Mouse (Mus musculus): Measurements from ENCODE around the gene Pomc. TPM values are rescaled to one million over a fixed set of nuclear protein-coding genes. Genes with fewer than 3 reads are reported as not detected.
"Not testable (repeated sequence)": the region's sequence is repeated elsewhere in the genome, so short reads cannot be mapped to it uniquely, and the experiment has no call there.

The Pomc gene
- polyA plus RNA-seq, 1 experiment from 2014 or later, result 4.3 TPM

DNA sequence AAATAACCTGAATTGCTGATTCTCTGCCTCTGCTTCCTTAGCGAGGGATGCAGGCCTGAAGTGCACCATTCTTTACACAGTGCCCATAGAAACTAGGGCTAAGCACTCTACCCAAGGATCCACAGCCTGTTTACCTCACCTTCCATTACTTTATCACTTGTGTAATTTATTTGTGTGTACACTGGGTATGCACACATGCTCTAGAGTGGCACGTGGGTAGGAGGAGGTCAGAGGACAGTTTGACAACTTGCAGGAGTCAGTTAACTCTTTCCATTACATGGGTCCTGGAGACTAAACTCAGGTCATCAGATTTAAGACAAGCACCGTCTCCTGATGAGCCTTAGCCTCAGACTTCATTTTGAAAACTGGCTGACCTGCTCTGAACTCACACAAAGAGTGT is 36.2 kb upstream of the Pomc start:
- no peak for ATAC-seq
- no peaks in the 10 kb centered on the region for H3K9me3 ChIP-seq (ENCODE audit: control insufficient read depth, low read length)
- 0 out of 2 replicates have a peak, but pooled peaks cover 3% of the 10 kb centered on the region for H3K4me1 ChIP-seq (replicated peaks; ENCODE audit: control insufficient read depth, insufficient read depth, low read length)
- WGBS, result 67% methylated on average over 3 of the region's 3 CpGs
- H3K36me3 ChIP-seq (ENCODE audit: control insufficient read depth, insufficient read depth), result peaks cover 2% of the 10 kb centered on the region; the same call in 1 of the 2 replicates
- no peaks in the 10 kb centered on the region for H3K27me3 ChIP-seq (replicated peaks; ENCODE audit: control insufficient read depth, insufficient read depth, low read length)
- H3K27ac ChIP-seq (ENCODE audit: low read length), result no peak overlapping the region
- H3K4me2 ChIP-seq (ENCODE audit: low read length), result no peak overlapping the region
- H3K9ac ChIP-seq (replicated peaks; ENCODE audit: low read depth, low read length), result no peak overlapping the region
- H3K4me3 ChIP-seq (replicated peaks; ENCODE audit: low read length), result no peak overlapping the region

DNA sequence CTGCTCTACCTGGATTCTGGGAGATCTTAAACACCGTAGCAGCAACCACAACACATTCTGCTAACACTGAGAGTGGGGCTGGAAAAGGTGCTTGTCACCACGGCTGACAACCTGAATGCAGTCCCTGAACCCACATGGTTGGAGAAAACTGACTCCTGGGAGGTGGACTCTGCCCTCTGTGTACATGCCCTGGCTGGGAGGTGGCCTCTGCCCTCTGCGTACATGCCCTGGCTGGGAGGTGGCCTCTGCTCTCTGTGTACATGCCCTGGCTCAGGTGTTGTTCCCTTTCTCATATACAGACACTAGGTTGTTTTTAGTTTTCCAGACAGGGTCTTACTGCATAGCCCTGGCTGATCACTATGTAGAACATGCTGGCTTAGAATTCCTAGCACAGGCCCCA is 35.3 kb upstream of the Pomc start:
- WGBS, result 80% methylated on average over 3 of the region's 3 CpGs
- H3K36me3 ChIP-seq (ENCODE audit: control insufficient read depth, insufficient read depth), result peaks cover 2% of the 10 kb centered on the region; the same call in 1 of the 2 replicates
- H3K4me3 ChIP-seq (replicated peaks; ENCODE audit: low read length), result no peak overlapping the region
- no peak for ATAC-seq
- no peak overlapping the region for H3K4me2 ChIP-seq (ENCODE audit: low read length)
- no peak overlapping the region for H3K27ac ChIP-seq (ENCODE audit: low read length)
- H3K9ac ChIP-seq (replicated peaks; ENCODE audit: low read depth, low read length), result no peak overlapping the region
- H3K9me3 ChIP-seq (ENCODE audit: control insufficient read depth, low read length), result no peaks in the 10 kb centered on the region
- no peaks in the 10 kb centered on the region for H3K27me3 ChIP-seq (replicated peaks; ENCODE audit: control insufficient read depth, insufficient read depth, low read length)
- 0 out of 2 replicates have a peak, but pooled peaks cover 3% of the 10 kb centered on the region for H3K4me1 ChIP-seq (replicated peaks; ENCODE audit: control insufficient read depth, insufficient read depth, low read length)

DNA sequence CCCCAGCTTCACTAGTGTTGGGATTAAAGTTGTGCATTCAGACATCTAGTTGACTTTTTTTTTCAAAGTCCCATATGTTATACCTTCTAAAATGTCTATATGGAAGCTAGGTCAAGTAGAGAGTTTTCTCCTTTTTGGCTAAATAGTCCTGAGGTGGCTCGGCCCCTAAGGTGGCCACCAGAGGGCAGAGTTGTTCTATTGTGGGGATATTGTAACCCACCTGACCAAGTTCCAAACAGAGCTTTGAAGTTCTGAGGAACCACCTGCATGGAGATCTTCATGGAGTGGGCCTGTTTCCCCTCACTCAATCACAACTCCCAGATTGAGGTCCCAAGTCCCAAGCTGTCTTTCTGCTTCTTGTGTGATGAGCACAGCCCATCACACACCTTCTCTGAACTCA is 28.6 kb upstream of the Pomc start:
- H3K4me3 ChIP-seq (replicated peaks; ENCODE audit: low read length), result no peak overlapping the region
- H3K4me2 ChIP-seq (ENCODE audit: low read length), result no peak overlapping the region
- no peaks in the 10 kb centered on the region for H3K27me3 ChIP-seq (replicated peaks; ENCODE audit: control insufficient read depth, insufficient read depth, low read length)
- 0 out of 2 replicates have a peak, but pooled peaks have one; percentile 20 for ATAC-seq
- whole genome bisulfite sequencing, result 0% methylated on average over 1 of the region's 1 CpGs
- no peaks in the 10 kb centered on the region for H3K36me3 ChIP-seq (ENCODE audit: control insufficient read depth, insufficient read depth)
- H3K9ac ChIP-seq (replicated peaks; ENCODE audit: low read depth, low read length), result no peak overlapping the region
- no peak overlapping the region for H3K27ac ChIP-seq (ENCODE audit: low read length)
- H3K4me1 ChIP-seq (replicated peaks; ENCODE audit: control insufficient read depth, insufficient read depth, low read length), result peaks cover 6% of the 10 kb centered on the region; the same call in 1 of the 2 replicates
- no peaks in the 10 kb centered on the region for H3K9me3 ChIP-seq (ENCODE audit: control insufficient read depth, low read length)

DNA sequence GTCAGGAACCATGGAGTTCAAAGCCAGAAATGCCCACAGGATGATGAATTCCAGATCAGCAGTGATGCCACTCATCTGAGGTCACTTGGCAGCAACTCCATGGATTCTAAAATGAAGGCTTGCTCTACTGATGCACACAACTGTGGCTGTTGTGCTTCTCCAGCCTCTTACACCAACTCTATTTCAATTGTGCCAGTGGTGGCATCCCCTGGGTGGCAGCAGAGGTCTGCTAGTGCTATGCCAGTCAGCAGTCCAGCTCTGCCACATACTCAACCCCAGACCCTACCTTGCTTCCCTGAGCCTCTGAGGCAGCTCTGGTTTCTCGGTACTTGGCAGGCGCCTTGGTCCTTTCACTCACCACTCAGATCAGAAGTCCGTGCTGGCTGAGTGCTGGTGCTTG is 25.9 kb upstream of the Pomc start:
- Histone ChIP-seq H3K9ac (replicated peaks; ENCODE audit: low read depth, low read length) (no peak overlapping the region), H3K27me3 (replicated peaks; ENCODE audit: control insufficient read depth, insufficient read depth, low read length) (no peaks in the 10 kb centered on the region), H3K27ac (ENCODE audit: low read length) (no peak overlapping the region), H3K9me3 (ENCODE audit: control insufficient read depth, low read length) (no peaks in the 10 kb centered on the region), H3K4me2 (ENCODE audit: low read length) (no peak overlapping the region), H3K4me1 (replicated peaks; ENCODE audit: control insufficient read depth, insufficient read depth, low read length) (peaks cover 2% of the 10 kb centered on the region; the same call in 1 of the 2 replicates), H3K36me3 (ENCODE audit: control insufficient read depth, insufficient read depth) (no peaks in the 10 kb centered on the region), H3K4me3 (replicated peaks; ENCODE audit: low read length) (no peak overlapping the region)
- no peak for ATAC-seq
- 70% methylated on average over 3 of the region's 3 CpGs for WGBS

DNA sequence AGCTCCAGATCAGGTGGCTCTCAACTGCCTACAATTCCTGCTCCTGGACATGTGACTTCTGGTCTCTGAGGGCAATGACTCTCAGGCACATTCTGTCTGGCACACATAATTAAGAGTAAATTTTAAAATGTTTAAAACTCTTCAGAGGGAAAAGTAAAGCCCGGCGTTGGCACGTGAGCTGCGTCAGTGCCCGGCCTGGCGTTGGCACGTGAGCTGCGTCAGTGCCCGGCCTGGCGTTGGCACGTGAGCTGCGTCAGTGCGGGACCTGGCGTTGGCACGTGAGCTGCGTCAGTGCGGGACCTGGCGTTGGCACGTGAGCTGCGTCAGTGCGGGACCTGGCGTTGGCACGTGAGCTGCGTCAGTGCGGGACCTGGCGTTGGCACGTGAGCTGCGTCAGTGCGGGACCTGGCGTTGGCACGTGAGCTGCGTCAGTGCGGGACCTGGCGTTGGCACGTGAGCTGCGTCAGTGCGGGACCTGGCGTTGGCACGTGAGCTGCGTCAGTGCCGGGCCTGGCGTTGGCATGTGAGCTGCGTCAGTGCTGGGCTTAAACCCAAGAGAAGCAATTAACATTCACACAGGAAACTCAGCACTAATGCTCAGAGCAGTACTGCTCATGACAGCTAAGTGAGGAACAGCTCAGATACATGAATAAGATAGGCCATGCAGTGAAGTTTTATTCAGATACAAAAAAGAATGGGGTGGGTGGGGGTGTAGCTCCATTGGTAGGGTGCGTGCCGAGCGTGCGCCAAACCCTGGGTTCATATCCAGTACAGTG is 24.5 kb upstream of the Pomc start:
- not testable (repeated sequence) for H3K36me3 ChIP-seq (ENCODE audit: control insufficient read depth, insufficient read depth); H3K4me1 ChIP-seq (replicated peaks; ENCODE audit: control insufficient read depth, insufficient read depth, low read length); H3K9ac ChIP-seq (replicated peaks; ENCODE audit: low read depth, low read length); H3K27ac ChIP-seq (ENCODE audit: low read length); H3K9me3 ChIP-seq (ENCODE audit: control insufficient read depth, low read length); H3K27me3 ChIP-seq (replicated peaks; ENCODE audit: control insufficient read depth, insufficient read depth, low read length); H3K4me3 ChIP-seq (replicated peaks; ENCODE audit: low read length)
- peak; percentile 87 for ATAC-seq
- WGBS, result 78% methylated on average over 32 of the region's 47 CpGs
- H3K4me2 ChIP-seq (ENCODE audit: low read length), result peak overlapping the region; percentile 21

DNA sequence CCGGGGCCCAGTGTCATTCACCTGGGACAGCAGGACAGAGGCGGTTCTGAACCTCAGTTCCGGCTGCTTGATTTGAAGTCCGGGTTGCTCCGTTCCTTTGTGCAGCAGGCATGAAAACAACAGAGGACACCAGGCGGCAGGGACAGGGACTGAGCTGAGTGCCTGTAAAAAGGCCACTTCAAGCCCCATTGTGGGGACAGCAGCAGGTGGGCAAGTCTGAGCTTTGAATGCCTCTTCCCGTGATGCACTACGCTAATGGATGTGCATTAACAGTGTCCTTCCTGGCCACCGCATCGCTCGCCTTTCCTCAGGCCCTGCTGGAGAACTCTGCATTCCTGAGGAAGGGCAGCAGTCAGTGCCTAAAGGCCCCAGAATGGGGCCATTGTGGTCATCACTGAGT is 12.7 kb upstream of the Pomc start:
- no peaks in the 10 kb centered on the region for H3K36me3 ChIP-seq (ENCODE audit: control insufficient read depth, insufficient read depth)
- no peaks in the 10 kb centered on the region for H3K27me3 ChIP-seq (replicated peaks; ENCODE audit: control insufficient read depth, insufficient read depth, low read length)
- no peak overlapping the region for H3K9ac ChIP-seq (replicated peaks; ENCODE audit: low read depth, low read length)
- H3K9me3 ChIP-seq (ENCODE audit: control insufficient read depth, low read length), result no peaks in the 10 kb centered on the region; the same call in 1 of the 2 replicates
- no peak overlapping the region for H3K27ac ChIP-seq (ENCODE audit: low read length)
- no peak overlapping the region for H3K4me2 ChIP-seq (ENCODE audit: low read length)
- ATAC-seq, result no peak
- H3K4me1 ChIP-seq (replicated peaks; ENCODE audit: control insufficient read depth, insufficient read depth, low read length), result no peaks in the 10 kb centered on the region
- WGBS, result 4% methylated on average over 11 of the region's 11 CpGs
- H3K4me3 ChIP-seq (replicated peaks; ENCODE audit: low read length), result no peak overlapping the region

DNA sequence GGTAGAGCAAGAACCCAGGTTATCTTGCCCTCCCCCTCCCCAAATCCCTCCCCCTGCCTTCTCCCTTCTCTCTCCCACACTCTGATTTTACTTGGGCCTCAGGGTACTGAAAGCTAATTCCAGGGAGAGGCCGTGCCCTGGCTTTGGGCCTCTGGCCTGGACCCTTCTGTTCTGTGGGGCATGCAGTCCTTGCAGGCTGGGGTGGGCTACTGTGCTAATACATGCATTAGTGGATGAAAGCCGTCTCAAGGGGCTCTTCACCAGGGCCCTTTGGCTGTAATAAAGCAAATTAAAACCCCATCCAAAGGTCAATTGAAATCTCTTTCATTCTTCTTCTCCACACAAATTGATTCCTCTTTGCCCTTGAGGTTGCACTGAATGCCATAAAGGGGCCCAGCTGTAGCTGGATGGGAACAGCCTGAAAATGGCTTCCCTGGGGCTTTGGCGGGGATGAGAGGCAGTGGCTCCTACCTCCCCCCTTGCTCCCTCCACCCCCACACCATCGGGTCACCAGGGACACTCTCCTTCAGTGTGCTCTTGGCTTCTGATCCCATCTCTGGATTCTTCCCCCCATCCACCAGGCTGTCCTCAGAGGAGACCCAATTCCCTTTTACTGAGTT is 10.2 kb upstream of the Pomc start:
- H3K4me1 ChIP-seq (replicated peaks; ENCODE audit: control insufficient read depth, insufficient read depth, low read length), result no peaks in the 10 kb centered on the region
- no peaks in the 10 kb centered on the region for H3K9me3 ChIP-seq (ENCODE audit: control insufficient read depth, low read length)
- 44% methylated on average over 4 of the region's 4 CpGs for WGBS
- H3K9ac ChIP-seq (replicated peaks; ENCODE audit: low read depth, low read length), result no peak overlapping the region
- ATAC-seq, result no peak
- H3K4me2 ChIP-seq (ENCODE audit: low read length), result no peak overlapping the region
- no peak overlapping the region for H3K27ac ChIP-seq (ENCODE audit: low read length)
- no peaks in the 10 kb centered on the region for H3K27me3 ChIP-seq (replicated peaks; ENCODE audit: control insufficient read depth, insufficient read depth, low read length)
- H3K36me3 ChIP-seq (ENCODE audit: control insufficient read depth, insufficient read depth), result no peaks in the 10 kb centered on the region
- H3K4me3 ChIP-seq (replicated peaks; ENCODE audit: low read length), result no peak overlapping the region

DNA sequence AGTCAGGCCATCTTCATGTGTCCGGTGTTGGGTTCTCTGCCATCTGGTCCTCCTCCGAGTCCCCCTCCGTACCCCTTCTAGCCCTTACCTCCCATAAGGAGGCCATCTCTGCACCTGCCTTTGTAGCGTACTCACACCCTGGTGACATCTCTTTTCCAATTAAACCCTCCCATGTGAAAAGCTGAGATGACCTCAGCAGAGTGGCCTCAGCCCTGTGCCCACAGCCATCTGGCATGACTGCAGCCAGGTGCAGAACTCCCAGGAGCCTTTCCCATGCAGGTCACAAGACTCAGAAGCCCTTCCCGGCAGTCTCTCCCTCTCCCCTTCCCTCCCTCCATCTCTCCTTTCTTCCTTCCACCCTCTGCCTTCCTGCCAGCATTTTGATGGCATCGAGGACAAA is 7.2 kb upstream of the Pomc start:
- Histone ChIP-seq H3K27ac (ENCODE audit: low read length) (no peak overlapping the region), H3K27me3 (replicated peaks; ENCODE audit: control insufficient read depth, insufficient read depth, low read length) (no peaks in the 10 kb centered on the region), H3K9me3 (ENCODE audit: control insufficient read depth, low read length) (no peaks in the 10 kb centered on the region), H3K36me3 (ENCODE audit: control insufficient read depth, insufficient read depth) (no peaks in the 10 kb centered on the region), H3K4me2 (ENCODE audit: low read length) (no peak overlapping the region), H3K4me3 (replicated peaks; ENCODE audit: low read length) (no peak overlapping the region), H3K4me1 (replicated peaks; ENCODE audit: control insufficient read depth, insufficient read depth, low read length) (no peaks in the 10 kb centered on the region), H3K9ac (replicated peaks; ENCODE audit: low read depth, low read length) (no peak overlapping the region)
- ATAC-seq, result no peak
- WGBS, result 68% methylated on average over 6 of the region's 6 CpGs

DNA sequence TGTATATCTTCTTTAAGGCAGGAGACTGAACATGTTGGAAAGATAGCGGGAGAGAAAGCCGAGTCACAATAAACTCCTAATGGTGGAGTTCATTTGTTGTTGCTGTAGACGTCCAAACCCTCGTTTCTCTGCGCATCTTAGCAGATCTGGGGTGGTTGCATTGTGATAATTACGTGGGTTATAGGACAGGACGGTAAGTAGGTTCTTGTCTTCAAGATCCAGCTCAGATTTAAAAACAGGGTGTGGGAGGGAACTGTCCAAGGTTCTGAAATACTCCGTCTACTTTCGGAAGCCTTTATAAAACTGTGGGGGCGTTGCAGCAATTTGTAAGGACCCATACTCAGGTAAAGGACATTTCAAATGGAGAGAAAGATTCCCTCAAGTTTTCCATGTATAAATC is 620 bp downstream of the Pomc start:
- peaks cover 6% of the 10 kb centered on the region for H3K4me1 ChIP-seq (replicated peaks; ENCODE audit: control insufficient read depth, insufficient read depth, low read length)

More for the DNA sequence above, 620 bp downstream of the Pomc start:
- Histone ChIP-seq H3K4me3 (replicated peaks; ENCODE audit: low read length) (no peak overlapping the region), H3K36me3 (ENCODE audit: control insufficient read depth, insufficient read depth) (no peaks in the 10 kb centered on the region), H3K27ac (ENCODE audit: low read length) (no peak overlapping the region), H3K9me3 (ENCODE audit: control insufficient read depth, low read length) (no peaks in the 10 kb centered on the region), H3K4me2 (ENCODE audit: low read length) (no peak overlapping the region), H3K27me3 (replicated peaks; ENCODE audit: control insufficient read depth, insufficient read depth, low read length) (peaks cover 26% of the 10 kb centered on the region), H3K9ac (replicated peaks; ENCODE audit: low read depth, low read length) (no peak overlapping the region)
- 30% methylated on average over 10 of the region's 10 CpGs for WGBS
- ATAC-seq, result no peak

All from forebrain, embryonic 16.5 days (tissue).